Mouse (Mus musculus) liver, embryonic 14.5 days (tissue): ENCODE data around the gene Magea4. TPM values are rescaled to one million over a fixed set of nuclear protein-coding genes. Genes with fewer than 3 reads are reported as not detected.

Experiments used
- ATAC-seq: fragments of 200-750 bp; cut with Nextera tagmentation; 2 replicates; pipeline ENCODE4 v1.8.0; 2017; ENCODE audit warnings: moderate number of reproducible peaks, mild to moderate bottlenecking, moderate library complexity; ENCODE audit not compliant: insufficient read depth
- DNase-seq, 3 experiments: peaks; one replicate each; pipeline ENCODE4 v3.0.0-alpha.2; 2012 to 2013; ENCODE audit warnings: low read depth in 3 of 3, low spot score in 3 of 3
- H3K27ac ChIP-seq: fragments of 300-500 bp; sonication (generic); 2 replicates; pipeline ENCODE4 v1.5.1; 2014; ENCODE audit warnings: moderate library complexity, mild to moderate bottlenecking, control low read depth, inconsistent platforms
- H3K27me3 ChIP-seq: fragments of 300-500 bp; sonication (generic); 2 replicates; pipeline ENCODE4 v1.6.1; 2014; ENCODE audit warnings: mild to moderate bottlenecking, low read length, moderate library complexity; ENCODE audit not compliant: control insufficient read depth, insufficient read depth
- H3K36me3 ChIP-seq: fragments of 300-500 bp; sonication (generic); replicated peaks from 2 replicates; pipeline ENCODE4 v1.6.1; 2014; ENCODE audit warnings: low read depth; ENCODE audit not compliant: control insufficient read depth, insufficient read depth
- H3K4me1 ChIP-seq, 2 experiments: fragments of 200-500 bp in 1 of 2; fragments of 300-500 bp in 1 of 2; sonication (generic) in 1 of 2; replicated peaks; 2 replicates each; pipeline ENCODE4 v1.6.1; 2012 to 2014; ENCODE audit warnings: antibody characterized with exemption in 1 of 2, inconsistent platforms in 1 of 2, low read length in 1 of 2; ENCODE audit not compliant: control insufficient read depth in 2 of 2, insufficient read depth in 2 of 2
- H3K4me2 ChIP-seq: fragments of 300-500 bp; sonication (generic); 2 replicates; pipeline ENCODE4 v1.6.1; 2014; ENCODE audit warnings: low read depth, mild to moderate bottlenecking, control low read depth, moderate library complexity
- H3K4me3 ChIP-seq, 2 experiments: fragments of 200-500 bp in 1 of 2; fragments of 300-500 bp in 1 of 2; sonication (generic) in 1 of 2; 2 replicates each; pipeline ENCODE4 v1.5.1; 2012 to 2014; ENCODE audit warnings: low read depth in 2 of 2, low read length in 2 of 2, mild to moderate bottlenecking in 2 of 2, control low read depth in 1 of 2, inconsistent platforms in 1 of 2, moderate library complexity in 1 of 2; ENCODE audit not compliant: insufficient read depth in 1 of 2
- H3K9ac ChIP-seq: fragments of 300-500 bp; sonication (generic); replicated peaks from 2 replicates; pipeline ENCODE4 v1.6.1; 2014; ENCODE audit warnings: mild to moderate bottlenecking, control low read depth, moderate library complexity
- H3K9me3 ChIP-seq: fragments of 300-500 bp; sonication (generic); 2 replicates; pipeline ENCODE4 v1.6.1; 2016; ENCODE audit warnings: low read length, mixed read lengths; ENCODE audit not compliant: control insufficient read depth
- CTCF ChIP-seq: IDR thresholded peaks from 2 replicates; pipeline ENCODE4 v1.5.1; 2016; ENCODE audit warnings: antibody characterized with exemption, low read depth, control low read depth
- EP300 ChIP-seq: IDR thresholded peaks from 2 replicates; pipeline ENCODE4 v1.6.1; 2016; ENCODE audit warnings: antibody characterized with exemption, low read depth
- WGBS: fragments of 180-500 bp; shearing (Covaris S2); extraction: QIAGEN DNeasy Blood & Tissue Kit; methylation state at CpG from one replicate; pipeline ENCODE4 v1.1.7; 2014; ENCODE audit not compliant: insufficient replicate concordance; 5-methylcytosine and 5-hydroxymethylcytosine counted together
- microRNA counts: library from miRNA; unstranded; fragments of <30 nt; microRNA quantifications from one replicate; lab custom pipeline; 2016
- microRNA-seq: library from miRNA; unstranded; fragments of <30 nt; microRNA quantifications from one replicate; pipeline ENCODE4, GENCODE M21; 2016
- polyA plus RNA-seq, 2 experiments: library from polyadenylated mRNA; depleted of rRNA in 1 of 2; stranded (reverse) in 1 of 2; unstranded in 1 of 2; fragments of >200 nt; fragmentation: Nextera tagmentation in 1 of 2; extraction: Ambion mirVana in 1 of 2; gene quantifications; 2 replicates each; pipeline versions ENCODE4 v1.2.1 to v1.2.3; 2012 to 2014

Gene Magea4
- polyA plus RNA-seq (2012; rRNA removed) = not detected in 2 replicates
- not detected in 2 replicates for polyA plus RNA-seq (2014; fragmentation: Nextera tagmentation; extraction: Ambion mirVana)

DNA sequence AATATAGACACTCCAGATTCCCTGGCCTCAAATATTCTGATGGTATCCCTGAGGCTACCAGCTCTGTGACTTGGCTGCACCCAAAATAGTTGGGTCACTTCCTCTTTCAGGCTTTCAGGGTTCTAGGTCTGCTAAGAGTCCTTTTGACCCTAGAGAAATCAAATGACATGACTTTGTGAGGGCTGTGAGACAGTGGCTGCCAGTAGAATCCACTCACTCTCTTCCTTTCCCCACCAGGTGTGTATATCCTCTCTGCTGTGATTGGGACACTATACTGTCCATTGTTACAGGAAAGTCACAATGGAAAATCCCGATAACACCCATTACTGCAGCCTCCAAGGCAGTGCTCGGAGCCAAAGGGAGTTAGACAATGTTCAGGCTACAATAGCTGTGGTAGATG, at the start of gene Magea4:
Gene Magea4 (plus strand): TSS at position 301 of the 400 bp plus-strand sequence.
- H3K9me3 ChIP-seq = no peaks in the 10 kb centered on the region
- no peaks in the 10 kb centered on the region for H3K27me3 ChIP-seq
- no peak within 1 kb of the TSS for H3K4me2 ChIP-seq
- no peak within 1 kb of the TSS for H3K27ac ChIP-seq
- H3K36me3 ChIP-seq = no peaks in the 10 kb centered on the region
- ATAC-seq = no peak
- no peak for TF ChIP-seq EP300
- no peak for TF ChIP-seq CTCF
- WGBS = 61% methylated on average over 2 of the region's 2 CpGs
- no peaks in the 10 kb centered on the region for H3K4me1 ChIP-seq
- no peak within 1 kb of the TSS for H3K9ac ChIP-seq
- no peak for DNase-seq
- no peak within 1 kb of the TSS for H3K4me3 ChIP-seq

DNA sequence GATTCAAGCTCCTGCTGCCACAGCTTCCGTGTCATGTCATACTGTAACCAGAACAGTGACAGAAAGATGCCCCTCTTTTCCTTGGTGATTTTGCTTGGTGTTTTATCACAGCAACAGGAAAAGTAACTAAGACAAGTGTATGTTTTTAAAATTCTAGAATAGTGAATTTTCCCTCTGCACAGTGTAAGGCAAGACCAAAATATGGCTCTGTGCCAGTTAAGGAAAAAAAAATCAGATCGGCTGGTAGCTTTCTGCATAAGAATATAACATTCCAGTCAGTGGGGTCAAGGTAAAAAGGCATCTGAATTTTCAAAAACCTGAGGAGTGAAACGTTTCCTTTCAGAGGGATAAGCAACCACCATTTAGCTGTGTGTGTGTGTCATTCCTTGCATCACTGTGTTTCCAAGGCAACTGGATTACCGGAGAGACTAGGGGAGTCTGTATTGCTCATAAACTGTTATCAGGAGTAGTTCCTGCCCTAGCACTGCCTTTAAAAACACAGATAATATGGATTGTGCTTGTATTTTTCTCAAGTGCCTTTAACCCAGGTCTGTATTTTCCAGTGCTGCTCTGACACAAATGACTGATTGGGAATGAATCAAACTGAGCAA, 18.8 kb upstream of the Magea4 start:
- no peak for TF ChIP-seq CTCF
- TF ChIP-seq EP300 = no peak
- WGBS = 56% methylated on average over 4 of the region's 4 CpGs
- DNase-seq = no peak

DNA sequence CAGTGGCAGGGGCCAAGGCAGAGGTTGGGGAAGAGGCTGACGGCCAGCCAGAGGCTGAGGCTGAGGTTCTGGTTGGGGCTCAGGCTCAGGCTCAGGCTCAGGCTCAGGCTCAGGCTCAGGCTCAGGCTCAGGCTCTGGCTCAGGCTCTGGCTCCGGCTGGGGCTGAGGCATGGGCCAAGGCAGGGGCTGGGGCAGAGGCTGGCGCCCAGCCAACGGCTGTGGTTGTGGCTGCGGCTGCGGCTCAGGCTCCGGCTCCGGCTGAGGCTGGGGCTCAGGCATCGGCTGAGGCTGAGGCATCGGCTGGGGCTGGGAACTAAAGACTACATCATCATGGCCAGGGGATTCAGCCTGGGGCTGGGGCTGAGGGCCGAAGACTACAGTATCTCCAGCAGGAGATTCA, 48.8 kb downstream of the Magea4 start:
- WGBS = 73% methylated on average over 11 of the region's 11 CpGs
- ATAC-seq (no peak), DNase-seq (no peak)

More for the DNA sequence above, 18.8 kb upstream of the Magea4 start:
- ATAC-seq = no peak
- no peak overlapping the region for H3K27ac ChIP-seq
- no peak overlapping the region for H3K4me3 ChIP-seq
- H3K27me3 ChIP-seq = no peaks in the 10 kb centered on the region
- H3K4me2 ChIP-seq = no peak overlapping the region
- H3K36me3 ChIP-seq = no peaks in the 10 kb centered on the region
- H3K9ac ChIP-seq = no peak overlapping the region
- no peaks in the 10 kb centered on the region for H3K9me3 ChIP-seq
- H3K4me1 ChIP-seq = no peaks in the 10 kb centered on the region

More for the DNA sequence above, 48.8 kb downstream of the Magea4 start:
- no peak overlapping the region for H3K4me3 ChIP-seq
- H3K4me2 ChIP-seq = no peak overlapping the region
- H3K9ac ChIP-seq = no peak overlapping the region
- TF ChIP-seq EP300 = no peak
- no peak for TF ChIP-seq CTCF
- H3K9me3 ChIP-seq = no peaks in the 10 kb centered on the region
- no peaks in the 10 kb centered on the region for H3K4me1 ChIP-seq
- H3K27ac ChIP-seq = no peak overlapping the region
- no peaks in the 10 kb centered on the region for H3K36me3 ChIP-seq
- no peaks in the 10 kb centered on the region for H3K27me3 ChIP-seq

MicroRNA genes within 50 kb of the gene (microRNA counts, 519-probe panel; counts per million panel counts)
- 69.9 counts per million for microRNA mmu-miR-224 (lab: Ali Mortazavi, UCI)
- microRNA mmu-miR-452 (lab: Ali Mortazavi, UCI) = 69.9 counts per million

Small RNA genes within 50 kb of the gene (microRNA-seq; reads per million reads assigned to microRNA genes)
- gene Mir224 = 95.1 reads per million, percentile 47 among the genes with 10 or more reads in this experiment
- 9.7 reads per million, percentile 20 among the genes with 10 or more reads in this experiment for gene Mir452

Other genes with a start within 250 kb of the Magea4 start
- gene Fate1, start 249.0 kb upstream of the Magea4 start, polyA plus RNA-seq (2012; rRNA removed) = not detected in 2 replicates
- gene Fate1, start 249.0 kb upstream of the Magea4 start, polyA plus RNA-seq (2014; fragmentation: Nextera tagmentation; extraction: Ambion mirVana) = not detected in 2 replicates
- 0.02 TPM in 2 replicates for gene Cnga2, start 230.2 kb upstream of the Magea4 start, polyA plus RNA-seq (2012; rRNA removed)
- gene Cnga2, start 230.2 kb upstream of the Magea4 start, polyA plus RNA-seq (2014; fragmentation: Nextera tagmentation; extraction: Ambion mirVana) = 0.08 TPM in 1 of 2 replicates, not detected in the other
- gene Gabre, start 52.8 kb downstream of the Magea4 start, polyA plus RNA-seq (2012; rRNA removed) = 0.16 and 0.26 TPM in 2 replicates
- gene Gabre, start 52.8 kb downstream of the Magea4 start, polyA plus RNA-seq (2014; fragmentation: Nextera tagmentation; extraction: Ambion mirVana) = not detected in 2 replicates
- gene Magea10, start 164.8 kb downstream of the Magea4 start, polyA plus RNA-seq (2012; rRNA removed) = not detected in 2 replicates
- not detected in 2 replicates for gene Magea10, start 164.8 kb downstream of the Magea4 start, polyA plus RNA-seq (2014; fragmentation: Nextera tagmentation; extraction: Ambion mirVana)